8 mouse cellular contexts compared by ENCODE assay signal in the genomic region with DNA sequence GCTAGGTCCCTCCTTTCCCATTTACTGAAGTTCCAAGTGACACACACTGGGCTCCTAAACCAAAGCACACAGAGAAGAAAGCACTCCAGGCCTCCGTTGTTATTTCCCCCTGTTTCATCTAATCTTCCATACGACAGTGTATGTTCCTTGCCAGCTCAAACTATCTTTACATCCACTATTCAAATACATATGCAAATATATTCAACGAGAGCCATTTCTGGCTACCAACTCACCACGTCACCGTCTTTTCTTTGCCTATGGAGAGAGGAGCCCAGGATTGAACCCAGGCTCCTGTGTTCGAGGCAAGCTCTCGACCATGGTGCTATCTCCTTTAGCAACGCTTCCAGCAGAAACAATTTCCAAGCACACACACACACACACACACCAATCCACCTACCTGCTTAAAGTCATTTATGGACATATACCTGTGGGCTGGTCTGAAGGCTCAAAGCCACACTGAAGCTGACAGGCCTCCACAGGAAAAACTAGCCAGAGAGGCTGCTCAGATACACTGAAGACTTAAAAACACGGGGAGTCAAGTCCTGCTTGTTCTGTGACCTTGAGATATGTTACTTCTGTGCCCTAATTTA. TPM values are rescaled to one million over a fixed set of nuclear protein-coding genes. Genes with fewer than 3 reads are reported as not detected.
A peak's percentile ranks its signal among the peaks of the same experiment; 100 is the strongest.
DNase-seq lines count a peak whose midpoint lies in the region; ATAC-seq and TF ChIP-seq lines count a peak whose summit lies in the region.
"Had no signal": no experiment of that assay in that cellular context is flagged by ENCODE, and none has a peak within 500 bp of the region (broad histone marks: within the 10 kb centered on the region; RNA-seq: fewer than 3 reads in every experiment).

No protein-coding gene starts in this region.

- no peaks in the 10 kb centered on the region for H3K9me3 ChIP-seq in kidney, embryonic 16.5 days (ENCODE audit: low read length)
- H3K9me3 ChIP-seq in embryonic facial prominence, embryonic 14.5 days (ENCODE audit: control insufficient read depth, low read length): no peaks in the 10 kb centered on the region
- no peaks in the 10 kb centered on the region for H3K9me3 ChIP-seq in forebrain, embryonic 16.5 days (ENCODE audit: control insufficient read depth, low read length)
- no peaks in the 10 kb centered on the region for H3K9me3 ChIP-seq in liver, embryonic 16.5 days (replicated peaks; ENCODE audit: control insufficient read depth, low read length)

- H3K4me3 ChIP-seq in kidney, embryonic 16.5 days (ENCODE audit: low read length): peak overlapping the region; percentile 36
- H3K4me3 ChIP-seq in embryonic facial prominence, embryonic 14.5 days (ENCODE audit: low read depth, low read length): 0 out of 2 replicates have a peak overlapping the region, but pooled peaks have one; percentile 7
- no peak overlapping the region for H3K4me3 ChIP-seq in forebrain, embryonic 16.5 days (replicated peaks; ENCODE audit: low read length)
- H3K4me3 ChIP-seq in liver, embryonic 16.5 days (ENCODE audit: low read depth, low read length): peak overlapping the region; percentile 90
- H3K4me3 ChIP-seq in layer of hippocampus, adult 2 months: no peak overlapping the region

- peaks cover 25% of the 10 kb centered on the region for H3K4me1 ChIP-seq in kidney, embryonic 16.5 days (ENCODE audit: insufficient read depth, low read length)
- peaks cover 15% of the 10 kb centered on the region for H3K4me1 ChIP-seq in embryonic facial prominence, embryonic 14.5 days (ENCODE audit: control insufficient read depth, insufficient read depth, low read length)
- peaks cover 31% of the 10 kb centered on the region for H3K4me1 ChIP-seq in forebrain, embryonic 16.5 days (replicated peaks; ENCODE audit: control insufficient read depth, insufficient read depth, low read length)
- H3K4me1 ChIP-seq in liver, embryonic 16.5 days (ENCODE audit: control insufficient read depth, low read depth, low read length): peaks cover 51% of the 10 kb centered on the region

- peak overlapping the region; percentile 86 for H3K4me2 ChIP-seq in kidney, embryonic 16.5 days (replicated peaks; ENCODE audit: low read depth, low read length)
- peak overlapping the region; percentile 61 for H3K4me2 ChIP-seq in embryonic facial prominence, embryonic 14.5 days (ENCODE audit: low read depth, low read length)
- peak overlapping the region; percentile 34 for H3K4me2 ChIP-seq in forebrain, embryonic 16.5 days (ENCODE audit: low read length)
- peak overlapping the region; percentile 59 for H3K4me2 ChIP-seq in liver, embryonic 16.5 days (ENCODE audit: low read depth, low read length)

- no peak for ATAC-seq in kidney, embryonic 16.5 days (ENCODE audit: low FRiP score, low TSS enrichment)
- no peak for ATAC-seq in embryonic facial prominence, embryonic 14.5 days (ENCODE audit: low read depth)
- no peak for ATAC-seq in forebrain, embryonic 16.5 days
- ATAC-seq in liver, embryonic 16.5 days (ENCODE audit: low read depth): no peak

- WGBS in kidney, embryonic 16.5 days: 78% methylated on average over 9 of the region's 9 CpGs
- WGBS in embryonic facial prominence, embryonic 14.5 days: 85% methylated on average over 9 of the region's 9 CpGs
- 64% methylated on average over 9 of the region's 9 CpGs for WGBS in forebrain, embryonic 16.5 days
- 84% methylated on average over 9 of the region's 9 CpGs for WGBS in liver, embryonic 16.5 days (ENCODE audit: insufficient replicate concordance)

- peak overlapping the region; percentile 51; the same call in 1 of the 2 replicates for H3K9ac ChIP-seq in kidney, embryonic 16.5 days (replicated peaks; ENCODE audit: low read length)
- H3K9ac ChIP-seq in embryonic facial prominence, embryonic 14.5 days (ENCODE audit: low read depth, low read length): no peak overlapping the region
- H3K9ac ChIP-seq in forebrain, embryonic 16.5 days (replicated peaks; ENCODE audit: low read depth, low read length): no peak overlapping the region
- H3K9ac ChIP-seq in liver, embryonic 16.5 days (ENCODE audit: low read depth, low read length): 0 out of 2 replicates have a peak overlapping the region, but pooled peaks have one; percentile 20

- H3K27me3 ChIP-seq in kidney, embryonic 16.5 days (ENCODE audit: insufficient read depth, low read length): no peaks in the 10 kb centered on the region
- no peaks in the 10 kb centered on the region for H3K27me3 ChIP-seq in embryonic facial prominence, embryonic 14.5 days (replicated peaks; ENCODE audit: control insufficient read depth, insufficient read depth, low read length)
- H3K27me3 ChIP-seq in forebrain, embryonic 16.5 days (replicated peaks; ENCODE audit: control insufficient read depth, insufficient read depth, low read length): no peaks in the 10 kb centered on the region
- H3K27me3 ChIP-seq in liver, embryonic 16.5 days (ENCODE audit: control insufficient read depth, insufficient read depth, low read depth, low read length): no peaks in the 10 kb centered on the region

- no peak for TF ChIP-seq CTCF in layer of hippocampus, adult 2 months (conservative IDR thresholded peaks at IDR 0.05)

- no peak for DNase-seq in kidney, adult 18-20 months
- no peak for DNase-seq in embryonic facial prominence, embryonic 14.5 days (ENCODE audit: low spot score)
- no peak for DNase-seq in urinary bladder, adult 18-20 months (ENCODE audit: low spot score in 2 of 2)
- no peak for DNase-seq in layer of hippocampus, adult 2 months (ENCODE audit: low spot score in 2 of 2)
- DNase-seq: thymus, postnatal 36 days had no signal

- H3K36me3 ChIP-seq in kidney, embryonic 16.5 days (ENCODE audit: insufficient read depth, low read length): peaks cover 8% of the 10 kb centered on the region
- H3K36me3 ChIP-seq in embryonic facial prominence, embryonic 14.5 days (ENCODE audit: control insufficient read depth, insufficient read depth, low read length): peaks cover 4% of the 10 kb centered on the region; the same call in 1 of the 2 replicates
- H3K36me3 ChIP-seq in forebrain, embryonic 16.5 days (ENCODE audit: control insufficient read depth, insufficient read depth): no peaks in the 10 kb centered on the region
- H3K36me3 ChIP-seq in liver, embryonic 16.5 days (ENCODE audit: control insufficient read depth, insufficient read depth): peaks cover 24% of the 10 kb centered on the region

- peak overlapping the region; percentile 13; the same call in 1 of the 2 replicates for H3K27ac ChIP-seq in kidney, embryonic 16.5 days (ENCODE audit: low read length)
- H3K27ac ChIP-seq in embryonic facial prominence, embryonic 14.5 days (replicated peaks; ENCODE audit: low read depth, low read length): no peak overlapping the region
- H3K27ac ChIP-seq in forebrain, embryonic 16.5 days (ENCODE audit: low read length): no peak overlapping the region
- peak overlapping the region; percentile 18; the same call in 1 of the 2 replicates for H3K27ac ChIP-seq in liver, embryonic 16.5 days (ENCODE audit: low read length)
- H3K27ac ChIP-seq in layer of hippocampus, adult 2 months: no peak overlapping the region

RNA-seq across cellular contexts. Expression of a gene that starts 3.5 kb away (rescaled TPM):
- 119 and 132 TPM in 2 replicates for polyA plus RNA-seq in kidney, embryonic 16.5 days (2015; fragmentation: Nextera tagmentation; extraction: Ambion mirVana)
- polyA plus RNA-seq in embryonic facial prominence, embryonic 14.5 days (2014; fragmentation: Nextera tagmentation; extraction: Ambion mirVana): 106 and 107 TPM in 2 replicates
- polyA plus RNA-seq in forebrain, embryonic 16.5 days (2015; fragmentation: Nextera tagmentation; extraction: Ambion mirVana): 69.0 and 84.0 TPM in 2 replicates
- polyA plus RNA-seq in liver, embryonic 16.5 days (2015; fragmentation: Nextera tagmentation; extraction: Ambion mirVana): 76.2 and 79.2 TPM in 2 replicates
- 10 to 100 TPM; 59.6 to 65.6 TPM for total RNA-seq in layer of hippocampus, adult 2 months (2021)

RNA-seq across cellular contexts. Expression of a gene that starts 45.5 kb away (rescaled TPM):
- polyA plus RNA-seq in kidney, embryonic 16.5 days (2015; fragmentation: Nextera tagmentation; extraction: Ambion mirVana): 338 and 353 TPM in 2 replicates
- polyA plus RNA-seq in embryonic facial prominence, embryonic 14.5 days (2014; fragmentation: Nextera tagmentation; extraction: Ambion mirVana): 282 and 286 TPM in 2 replicates
- polyA plus RNA-seq in forebrain, embryonic 16.5 days (2015; fragmentation: Nextera tagmentation; extraction: Ambion mirVana): 400 TPM in 2 replicates
- polyA plus RNA-seq in liver, embryonic 16.5 days (2015; fragmentation: Nextera tagmentation; extraction: Ambion mirVana): 103 and 118 TPM in 2 replicates
- 100 to 1,000 TPM; 182 to 188 TPM for total RNA-seq in layer of hippocampus, adult 2 months (2021)

RNA-seq across cellular contexts. Expression of a gene that starts 58.7 kb away (rescaled TPM):
- polyA plus RNA-seq in kidney, embryonic 16.5 days (2015; fragmentation: Nextera tagmentation; extraction: Ambion mirVana): 318 and 319 TPM in 2 replicates
- polyA plus RNA-seq in embryonic facial prominence, embryonic 14.5 days (2014; fragmentation: Nextera tagmentation; extraction: Ambion mirVana): 301 and 321 TPM in 2 replicates
- 220 and 229 TPM in 2 replicates for polyA plus RNA-seq in forebrain, embryonic 16.5 days (2015; fragmentation: Nextera tagmentation; extraction: Ambion mirVana)
- 145 and 152 TPM in 2 replicates for polyA plus RNA-seq in liver, embryonic 16.5 days (2015; fragmentation: Nextera tagmentation; extraction: Ambion mirVana)
- total RNA-seq in layer of hippocampus, adult 2 months (2021): 10 to 100 TPM; 71.7 to 74.5 TPM

Comparison
In these comparisons a context has a peak if more than half of its experiments do, and no peak if none do; other contexts are left out.
1. H3K27ac ChIP-seq: peak in kidney, embryonic 16.5 days (single experiment) and liver, embryonic 16.5 days (single experiment); none in embryonic facial prominence, embryonic 14.5 days (single experiment), forebrain, embryonic 16.5 days (single experiment) and layer of hippocampus, adult 2 months (single experiment).
2. H3K4me2 ChIP-seq: peak in every context shown above with its lines; median percentile 86 in kidney, embryonic 16.5 days; 61 in embryonic facial prominence, embryonic 14.5 days; 59 in liver, embryonic 16.5 days; 34 in forebrain, embryonic 16.5 days.
3. H3K4me3 ChIP-seq: peak in kidney, embryonic 16.5 days (single experiment), embryonic facial prominence, embryonic 14.5 days (single experiment) and liver, embryonic 16.5 days (single experiment); none in forebrain, embryonic 16.5 days (single experiment) and layer of hippocampus, adult 2 months (single experiment).
4. H3K9ac ChIP-seq: peak in kidney, embryonic 16.5 days (single experiment) and liver, embryonic 16.5 days (single experiment); none in embryonic facial prominence, embryonic 14.5 days (single experiment) and forebrain, embryonic 16.5 days (single experiment).